Mouse (Mus musculus) hindlimb bud, embryonic 11.5 days (tissue): ENCODE measurements around the gene 2210418O10Rik.
"Not testable (repeated sequence)": the region's sequence is repeated elsewhere in the genome, so short reads cannot be mapped to it uniquely, and the experiment has no call there.

ENCODE experiments used
- DNase-seq: peaks from one replicate; pipeline ENCODE4 v3.0.0-alpha.2; 2012; ENCODE audit warnings: low read depth, low spot score; ENCODE audit errors: extremely low spot score

2210418O10Rik gene

DNA sequence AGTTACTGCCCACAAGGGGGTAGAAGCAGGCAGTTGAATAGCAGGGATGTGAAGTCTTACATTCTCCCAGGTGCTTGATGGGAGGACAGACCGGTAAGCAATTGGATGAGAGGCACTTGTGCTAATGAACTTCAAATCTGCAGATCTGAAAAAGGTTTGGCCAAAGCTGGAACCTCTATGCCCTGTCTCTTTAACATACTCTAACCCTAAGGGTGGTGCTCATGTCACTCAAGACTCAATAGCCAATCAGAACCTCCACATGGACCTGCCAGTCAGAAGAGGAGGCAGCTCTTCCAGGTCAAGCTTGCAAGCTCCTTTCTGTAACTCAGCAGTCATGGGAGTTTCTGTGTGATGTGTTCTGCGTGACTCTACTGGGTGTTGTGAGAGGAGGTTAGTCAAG lies at the start of gene 2210418O10Rik:
Gene 2210418O10Rik, plus strand, starts transcription at position 301 of the 400 bp plus-strand sequence.
- not testable (repeated sequence) for DNase-seq

DNA sequence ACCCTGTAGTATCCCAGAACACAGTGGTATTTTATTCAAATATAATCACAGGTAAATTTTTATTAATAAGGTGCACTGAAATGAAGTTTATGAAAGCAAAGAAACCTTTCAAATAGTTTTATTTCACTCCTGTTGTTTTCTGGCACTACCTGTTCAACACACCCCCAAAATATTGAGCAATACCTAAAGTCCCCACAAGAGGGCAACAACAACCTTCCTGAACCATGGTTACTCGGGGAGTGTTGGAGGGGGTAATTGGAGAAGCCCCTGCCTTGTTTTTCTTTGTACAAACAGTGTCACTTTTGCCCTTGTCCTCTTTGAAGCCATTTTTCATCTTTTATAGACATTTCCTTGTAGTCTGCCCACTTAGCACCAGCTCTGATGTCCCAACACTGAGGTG lies 22.1 kb downstream of the 2210418O10Rik start:
- DNase-seq: not testable (repeated sequence)
